Mouse (Mus musculus) A20 (cell line): ENCODE measurements around the gene Cd247.

Experiments used
- DNase-seq: peaks from one replicate; pipeline ENCODE4 v3.0.0-alpha.2; 2011; ENCODE audit warnings: low read depth, low spot score

Cd247 gene

GRCm38 (mm10) chr1:165775518-165776294 is 12.8 kb upstream of the Cd247 start:
- peak; percentile 75 for DNase-seq

- peak; percentile 77 for DNase-seq
Measured at GRCm38 (mm10) chr1:165779954-165780585, 8.4 kb upstream of the Cd247 start.

GRCm38 (mm10) chr1:165780586-165781111 is 7.8 kb upstream of the Cd247 start:
- peak; percentile 69 for DNase-seq

GRCm38 (mm10) chr1:165781426-165781825 is 7.1 kb upstream of the Cd247 start:
- DNase-seq, result no peak

GRCm38 (mm10) chr1:165781911-165782310 is 6.6 kb upstream of the Cd247 start:
- no peak for DNase-seq

- DNase-seq, result no peak
Measured at GRCm38 (mm10) chr1:165786296-165786695, 2.2 kb upstream of the Cd247 start.

GRCm38 (mm10) chr1:165789066-165789660 is 682 bp downstream of the Cd247 start:
- no peak for DNase-seq

GRCm38 (mm10) chr1:165789963-165790362 is 1.5 kb downstream of the Cd247 start:
- DNase-seq, result no peak

GRCm38 (mm10) chr1:165790461-165791210 is 2.2 kb downstream of the Cd247 start:
- no peak for DNase-seq

GRCm38 (mm10) chr1:165791411-165791810 is 2.9 kb downstream of the Cd247 start:
- no peak for DNase-seq

GRCm38 (mm10) chr1:165801709-165802310 is 13.3 kb downstream of the Cd247 start:
- no peak for DNase-seq

GRCm38 (mm10) chr1:165803107-165803506 is 14.6 kb downstream of the Cd247 start:
- no peak for DNase-seq

GRCm38 (mm10) chr1:165804133-165804532 is 15.7 kb downstream of the Cd247 start:
- DNase-seq, result no peak

- DNase-seq, result no peak
Measured at GRCm38 (mm10) chr1:165810633-165811032, 22.2 kb downstream of the Cd247 start.

GRCm38 (mm10) chr1:165811170-165811569 is 22.7 kb downstream of the Cd247 start:
- no peak for DNase-seq

- no peak for DNase-seq
Measured at GRCm38 (mm10) chr1:165812775-165813174, 24.3 kb downstream of the Cd247 start.

- DNase-seq, result no peak
Measured at GRCm38 (mm10) chr1:165814116-165814515, 25.6 kb downstream of the Cd247 start.

- no peak for DNase-seq
Measured at GRCm38 (mm10) chr1:165814521-165815278, 26.2 kb downstream of the Cd247 start.

- DNase-seq, result no peak
Measured at GRCm38 (mm10) chr1:165816391-165816790, 27.9 kb downstream of the Cd247 start.

- no peak for DNase-seq
Measured at GRCm38 (mm10) chr1:165817264-165817663, 28.8 kb downstream of the Cd247 start.
